Mouse (Mus musculus) gonadal fat pad, adult 2 months (tissue): ENCODE data around the gene Dgcr6. TPM values are rescaled to one million over a fixed set of nuclear protein-coding genes. Genes with fewer than 3 reads are reported as not detected.

Source experiments
- DNase-seq: peaks from one replicate; pipeline ENCODE4 v3.0.0-alpha.2; 2012; ENCODE audit warnings: low read depth
- polyA plus RNA-seq: library from polyadenylated mRNA; depleted of rRNA; stranded (reverse); fragments of >200 nt; gene quantifications from 2 replicates; pipeline ENCODE4 v1.2.3, GENCODE M21; 2012

Dgcr6 gene
- polyA plus RNA-seq, 1 experiment = 89.8 TPM

- no peak for DNase-seq
Observed at GRCm38 (mm10) chr16:18070798-18071197, 18.1 kb downstream of the Dgcr6 start.

DNA sequence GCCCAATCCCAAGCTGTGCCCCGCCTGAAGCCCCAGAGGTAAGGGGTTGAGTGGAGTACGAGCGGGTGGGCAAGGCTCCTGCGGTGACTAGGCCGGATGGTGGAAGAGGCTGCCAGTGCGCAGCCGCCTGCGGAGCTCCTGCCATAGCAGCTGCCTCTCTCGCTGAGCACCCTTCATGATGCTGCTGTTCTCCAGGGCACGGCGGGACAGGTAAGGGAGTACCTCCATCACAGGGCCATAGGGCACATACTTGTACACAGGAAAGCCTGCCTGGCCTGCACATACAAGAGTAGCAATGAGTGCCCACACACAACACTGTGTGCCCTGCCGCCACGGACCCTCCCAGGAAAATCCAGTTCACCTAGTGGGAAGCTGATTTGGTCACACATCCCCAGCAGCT is 19.4 kb downstream of the Dgcr6 start:
- DNase-seq = no peak

GRCm38 (mm10) chr16:18073259-18073962 is 20.8 kb downstream of the Dgcr6 start:
- no peak for DNase-seq

- DNase-seq = no peak
Observed at GRCm38 (mm10) chr16:18074611-18075010, 22.0 kb downstream of the Dgcr6 start.

DNA sequence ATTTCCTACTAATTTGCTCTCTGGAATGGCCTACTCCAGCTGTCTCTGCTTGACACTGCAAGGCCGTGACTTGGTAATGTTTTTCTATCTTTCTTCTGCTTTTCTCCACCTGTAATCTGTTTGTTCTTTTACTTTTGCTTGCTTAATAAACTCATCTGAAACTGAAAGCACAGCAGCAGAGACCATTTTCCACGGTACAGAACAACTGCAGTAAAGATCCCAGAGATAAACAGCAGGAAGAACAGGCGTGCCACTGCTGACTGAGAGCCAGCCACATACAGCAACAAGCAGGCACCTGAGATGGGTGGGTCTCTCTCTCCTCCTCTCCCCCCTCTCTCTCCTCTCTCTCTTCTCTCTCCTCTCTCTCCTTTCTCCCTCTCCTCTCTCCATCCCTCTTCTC is 22.5 kb downstream of the Dgcr6 start:
- DNase-seq = no peak

DNA sequence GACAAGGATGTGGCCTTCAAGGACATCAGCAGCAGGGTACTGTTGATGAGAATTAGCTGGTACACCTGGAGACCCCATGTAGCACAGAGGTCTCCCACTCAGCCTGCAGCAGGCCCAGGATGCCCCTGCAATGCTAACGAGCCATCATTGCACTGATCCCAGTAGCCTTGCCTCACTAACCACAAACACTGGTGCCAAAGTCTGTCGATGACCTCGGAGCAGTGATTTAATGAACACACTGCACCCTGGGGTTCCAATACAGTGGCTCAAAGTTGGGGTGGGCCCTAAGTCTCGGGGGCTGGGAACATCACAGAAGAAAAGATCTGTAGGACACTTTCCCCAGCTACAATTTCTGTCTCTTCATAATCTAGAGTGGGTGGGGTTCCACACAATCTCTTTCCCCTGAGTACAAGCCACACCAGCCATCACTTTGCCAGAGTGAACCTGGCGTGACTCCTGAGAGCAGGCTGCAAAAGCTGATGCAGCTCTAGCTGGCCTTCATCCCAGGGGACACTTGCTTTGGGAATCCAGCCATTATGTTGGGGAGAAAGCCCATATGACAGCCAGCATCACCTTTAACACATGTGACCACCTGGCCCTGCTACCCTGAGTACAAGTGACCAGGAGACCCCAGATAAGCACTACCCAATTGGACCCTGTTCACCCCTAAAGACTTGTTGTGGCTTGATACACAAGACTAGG is 25.8 kb downstream of the Dgcr6 start:
- DNase-seq = no peak

- DNase-seq = no peak
Observed at GRCm38 (mm10) chr16:18079300-18079699, 26.6 kb downstream of the Dgcr6 start.

- no peak for DNase-seq
Observed at GRCm38 (mm10) chr16:18080171-18080570, 27.5 kb downstream of the Dgcr6 start.

- DNase-seq = no peak
Observed at GRCm38 (mm10) chr16:18081149-18081827, 28.6 kb downstream of the Dgcr6 start.

DNA sequence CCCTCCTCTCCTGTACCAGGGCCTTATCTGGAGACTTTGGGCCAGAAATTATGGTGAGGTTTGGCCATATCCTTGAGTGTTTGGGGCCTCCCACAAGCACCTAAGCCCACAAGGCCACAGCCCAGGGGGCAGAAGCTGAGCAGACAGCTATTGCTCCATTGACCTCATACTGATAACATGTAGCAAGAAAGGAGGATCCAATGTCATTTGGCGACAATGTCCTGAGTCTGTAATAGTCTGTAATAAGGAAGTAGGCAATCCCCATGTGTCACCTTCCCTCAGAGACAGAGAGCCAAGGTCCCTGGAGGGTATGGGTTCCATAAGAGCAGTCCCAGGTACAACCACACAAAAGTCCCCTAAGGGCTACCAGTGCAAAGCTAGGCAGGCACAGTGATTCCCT is 29.6 kb downstream of the Dgcr6 start:
- no peak for DNase-seq

DNA sequence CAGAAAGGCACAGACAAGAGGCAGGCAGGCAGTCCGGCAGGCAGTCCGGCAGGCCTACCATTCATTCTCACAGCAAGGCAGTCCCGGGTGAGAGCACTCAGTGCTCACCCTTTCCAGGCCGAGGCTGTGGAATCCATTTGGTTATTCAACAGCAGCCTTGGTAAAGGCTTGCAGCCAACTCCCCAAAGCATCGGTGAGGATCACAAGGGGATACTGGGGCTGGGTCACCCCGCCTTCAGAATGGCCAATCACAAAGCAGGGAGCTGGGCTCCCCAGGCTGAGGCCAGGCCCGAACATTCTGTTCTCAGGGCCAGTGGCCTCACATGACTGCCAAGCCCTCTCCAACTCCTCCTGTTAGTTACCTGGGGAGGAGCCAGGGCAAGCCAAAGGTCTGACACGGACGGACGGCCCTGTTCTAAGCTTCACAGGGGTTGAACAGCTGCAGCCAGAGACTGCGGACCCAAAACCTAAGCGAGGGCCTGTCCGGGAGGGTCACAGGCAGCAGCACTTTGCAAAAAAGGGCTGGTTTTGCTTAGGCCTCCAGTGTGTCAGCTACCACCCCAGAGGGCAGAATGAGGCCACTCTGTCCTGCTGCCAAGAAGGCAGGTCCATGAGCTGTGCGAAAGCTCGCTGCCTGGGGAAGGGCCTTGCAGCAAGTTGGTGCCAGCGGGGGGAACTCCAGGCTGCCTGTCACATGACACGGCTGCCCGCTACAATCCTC is 30.7 kb downstream of the Dgcr6 start:
- no peak for DNase-seq

- DNase-seq = no peak
Observed at GRCm38 (mm10) chr16:18084262-18084661, 31.6 kb downstream of the Dgcr6 start.

GRCm38 (mm10) chr16:18087101-18087500 is 34.4 kb downstream of the Dgcr6 start:
- no peak for DNase-seq

- DNase-seq = no peak
Observed at GRCm38 (mm10) chr16:18096348-18096747, 43.7 kb downstream of the Dgcr6 start.

DNA sequence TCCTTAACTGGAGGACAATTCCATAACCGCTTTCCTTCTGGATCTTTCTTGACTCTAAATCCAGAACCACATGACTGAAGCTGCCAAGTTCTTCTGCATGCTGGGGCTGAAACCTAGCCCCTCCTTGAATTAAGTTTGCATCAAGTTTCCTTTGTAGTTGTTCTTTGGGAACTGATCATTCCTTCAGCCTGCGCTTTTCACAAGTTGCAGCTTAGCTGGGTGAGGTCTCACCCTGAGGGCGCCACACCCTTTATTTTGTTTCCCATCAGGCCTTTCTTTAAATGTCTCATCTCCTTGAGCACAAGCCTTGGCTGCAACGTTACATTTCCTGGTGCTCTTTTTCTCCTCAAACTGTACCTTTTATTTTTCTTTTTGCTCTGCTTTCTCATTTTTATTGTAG is 50.2 kb downstream of the Dgcr6 start:
- no peak for DNase-seq

GRCm38 (mm10) chr16:18103366-18103765 is 50.7 kb downstream of the Dgcr6 start:
- no peak for DNase-seq

GRCm38 (mm10) chr16:18103808-18104207 is 51.1 kb downstream of the Dgcr6 start:
- DNase-seq = no peak

GRCm38 (mm10) chr16:18108221-18108966 is 55.7 kb downstream of the Dgcr6 start:
- no peak for DNase-seq

DNA sequence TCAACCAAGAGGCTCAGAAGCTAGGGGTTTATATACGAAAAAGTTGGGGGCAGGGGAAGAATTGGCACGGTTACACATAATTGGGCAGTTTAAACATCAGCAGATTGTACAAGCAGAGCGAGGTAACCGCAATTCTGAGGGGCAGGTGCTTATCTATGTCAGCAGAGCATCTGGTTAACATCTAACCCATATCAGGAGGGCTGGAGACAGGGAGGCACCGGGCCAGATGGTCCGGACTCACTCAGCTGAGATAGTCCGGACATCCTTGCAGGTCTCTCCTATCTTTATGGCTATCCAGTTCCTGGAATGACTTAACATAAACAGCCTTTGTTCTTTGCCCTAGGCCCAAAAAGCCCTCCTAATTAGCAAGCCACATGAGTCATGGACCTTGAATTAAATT is 58.4 kb downstream of the Dgcr6 start:
- no peak for DNase-seq

DNA sequence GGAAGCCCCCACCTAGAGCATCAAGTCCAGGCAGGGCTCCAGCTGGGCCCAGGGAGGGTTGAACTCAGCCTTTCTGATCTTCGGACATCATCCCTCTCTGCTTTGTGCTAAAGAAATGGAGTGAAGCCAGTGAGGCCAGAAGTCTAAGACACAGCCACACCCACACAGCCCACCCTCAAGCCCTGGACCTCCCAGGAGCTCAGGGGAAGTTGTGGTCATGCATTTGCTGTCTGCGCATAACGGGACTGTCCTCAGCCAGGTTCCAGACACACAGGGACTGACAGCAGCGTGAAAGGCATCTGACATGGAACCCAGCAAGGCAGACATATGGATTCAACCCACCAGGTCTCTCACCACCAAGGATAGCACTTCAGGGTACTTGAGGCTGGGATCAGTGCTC is 63.8 kb downstream of the Dgcr6 start:
- DNase-seq = no peak

GRCm38 (mm10) chr16:18118285-18118684 is 65.6 kb downstream of the Dgcr6 start:
- no peak for DNase-seq
